Mouse (Mus musculus) heart, postnatal 36 days (tissue): ENCODE measurements around the gene Paxbp1. TPM values are rescaled to one million over a fixed set of nuclear protein-coding genes. Genes with fewer than 3 reads are reported as not detected.
A peak's percentile ranks its signal among the peaks of the same experiment; 100 is the strongest.

ENCODE experiments used
- DNase-seq, 2 experiments: peaks; one replicate each; pipeline ENCODE4 v3.0.0; 2021 to 2022
- intact Hi-C: fragments of 180-260 bp; cut with DNase I; formaldehyde crosslinking; loops from one replicate; pipeline ENCODE4 v1.15.1; 2025
- total RNA-seq, 2 experiments: library from RNA; stranded (reverse); gene quantifications; 2 replicates each; pipeline ENCODE4 v1.2.3; 2021

Paxbp1 gene
- total RNA-seq, 2 experiments from 2014 or later: 13.1 to 13.5 TPM

DNA sequence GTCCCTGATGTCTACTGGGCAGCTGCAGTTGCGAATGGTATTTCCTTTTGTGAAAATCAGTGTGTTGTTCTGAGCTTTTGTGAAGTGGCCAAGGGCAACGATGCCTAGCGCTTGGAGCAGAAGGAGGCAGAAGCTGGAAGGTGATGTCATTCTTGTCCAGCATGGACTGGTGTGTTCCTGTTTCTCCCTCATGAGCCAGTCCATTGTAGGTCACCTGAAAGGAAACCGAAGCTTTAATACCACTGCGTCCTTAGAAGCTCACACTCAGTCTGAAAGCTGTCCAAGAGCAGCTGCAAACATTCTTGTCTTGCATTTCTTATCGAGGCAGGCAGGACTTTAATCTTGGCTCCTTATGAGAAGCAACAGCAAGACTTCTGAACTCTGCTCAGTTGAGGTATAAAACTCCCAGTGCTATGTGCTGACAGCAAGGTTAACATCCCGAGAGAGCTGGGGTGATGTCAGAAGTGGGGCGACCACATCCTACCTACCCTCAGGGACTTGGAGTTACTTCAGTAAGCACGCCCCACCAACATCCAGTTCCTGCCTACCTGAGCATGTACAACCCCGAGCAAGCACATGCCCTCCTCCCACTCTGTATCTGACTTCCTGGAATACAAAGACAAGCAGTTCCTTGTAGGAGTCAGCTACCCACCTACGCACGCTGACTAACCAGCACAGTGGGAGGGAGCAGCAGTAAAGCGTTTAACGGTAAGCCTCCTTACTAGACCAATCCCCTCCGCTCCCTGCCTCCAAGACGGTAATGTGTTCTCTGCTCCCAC is 11.9 kb upstream of the Paxbp1 start:
- intact Hi-C loops: no loop called here

DNA sequence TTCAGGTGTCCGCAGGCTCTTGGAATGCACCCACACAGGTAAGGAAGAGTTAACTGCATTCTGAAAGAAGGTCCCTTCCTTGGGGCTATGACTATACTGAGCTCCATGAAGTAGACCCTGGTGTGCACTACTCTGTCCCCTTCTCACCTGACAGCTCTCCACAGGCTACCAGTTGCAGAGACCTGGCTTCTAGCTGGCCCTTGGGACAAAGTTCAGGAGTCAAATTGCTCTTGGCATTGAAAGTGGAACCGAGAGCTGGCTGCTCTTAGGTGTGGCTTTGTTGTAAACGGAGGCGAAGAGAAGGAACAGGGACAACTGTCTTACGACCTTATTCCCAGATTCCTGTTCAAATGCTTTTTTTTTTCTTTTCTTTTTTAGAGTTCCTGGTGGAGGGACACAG is 10.8 kb upstream of the Paxbp1 start:
- intact Hi-C loops: no loop called here
- no peak for DNase-seq

More for the DNA sequence above, 11.9 kb upstream of the Paxbp1 start:
- no peak for DNase-seq

- no peak for DNase-seq
- intact Hi-C loops: no loop called here
These were observed 9.3 kb upstream of the Paxbp1 start for GRCm38 (mm10) chr16:91053599-91053998.

GRCm38 (mm10) chr16:91045511-91045910 is 1.2 kb upstream of the Paxbp1 start:
- DNase-seq: peak; percentile 43 to 49
- intact Hi-C loops: loop anchor here (2.0 to 10.0 kb wide), 2 partner anchors 33 to 761 kb away; partner anchors contain the start of gene Scaf4

- DNase-seq: peak in 1 of 2 experiments; percentile 48
These were observed 688 bp downstream of the Paxbp1 start for GRCm38 (mm10) chr16:91043461-91044248.

DNA sequence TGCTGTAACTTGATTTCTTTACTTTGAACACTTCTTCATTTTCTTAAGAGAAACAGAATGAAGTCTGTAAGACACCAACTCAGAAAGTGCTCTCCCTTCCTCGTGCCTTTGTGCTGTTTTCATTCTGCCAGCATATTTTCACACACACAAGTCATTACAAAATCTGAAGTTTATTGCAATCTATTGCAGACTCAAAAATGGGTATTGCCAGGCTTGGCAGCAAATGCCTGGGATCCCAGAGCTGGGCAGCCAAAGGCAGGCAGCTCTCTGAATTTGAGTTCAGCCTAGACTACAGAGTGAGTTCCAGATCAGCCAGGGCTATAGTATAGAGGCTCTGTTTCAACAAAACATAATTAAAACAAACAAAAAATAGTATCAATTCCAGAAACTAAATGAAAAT is 1.7 kb downstream of the Paxbp1 start:
- intact Hi-C loops: loop anchor here (10.0 kb wide), 1 partner anchor 758 kb away; the partner anchor contains the start of gene Scaf4
- DNase-seq: no peak

More at GRCm38 (mm10) chr16:91043461-91044248, 688 bp downstream of the Paxbp1 start:
- intact Hi-C loops: loop anchor here (2.0 to 10.0 kb wide), 2 partner anchors 31 to 759 kb away; partner anchors contain the start of gene Scaf4

GRCm38 (mm10) chr16:91035866-91036265 is 8.5 kb downstream of the Paxbp1 start:
- intact Hi-C loops: no loop called here
- DNase-seq: no peak

DNA sequence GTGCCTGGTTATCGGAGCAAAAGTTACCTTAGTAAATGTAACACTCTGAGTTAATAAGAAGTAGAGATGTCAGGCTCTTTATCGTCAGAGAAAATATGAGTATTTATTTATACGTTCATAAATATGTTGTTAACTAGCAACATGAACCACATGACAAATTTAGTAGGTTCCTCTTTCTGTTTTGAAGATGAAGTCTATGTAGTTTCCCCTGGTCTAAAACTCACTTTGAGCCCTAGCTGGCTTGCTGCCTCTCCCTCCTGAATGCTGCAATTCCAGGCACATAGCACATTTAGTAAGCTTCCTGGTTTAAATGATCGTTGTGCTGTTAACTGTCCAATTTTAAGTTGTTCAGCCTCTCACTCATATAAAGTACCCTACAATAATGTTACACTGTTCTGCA is 13.6 kb downstream of the Paxbp1 start:
- intact Hi-C loops: no loop called here
- DNase-seq: no peak

GRCm38 (mm10) chr16:91029901-91030300 is 14.4 kb downstream of the Paxbp1 start:
- intact Hi-C loops: no loop called here

GRCm38 (mm10) chr16:91029161-91029743 is 15.1 kb downstream of the Paxbp1 start:
- intact Hi-C loops: no loop called here

More at GRCm38 (mm10) chr16:91029901-91030300, 14.4 kb downstream of the Paxbp1 start:
- no peak for DNase-seq

GRCm38 (mm10) chr16:91026290-91026689 is 18.1 kb downstream of the Paxbp1 start:
- intact Hi-C loops: no loop called here
- no peak for DNase-seq

More at GRCm38 (mm10) chr16:91029161-91029743, 15.1 kb downstream of the Paxbp1 start:
- no peak for DNase-seq

- intact Hi-C loops: loop anchor here (1.0 kb wide), 1 partner anchor 51 kb away; no protein-coding TSS in a partner anchor
- peak in 1 of 2 experiments; percentile 27 for DNase-seq
These were observed 21.0 kb downstream of the Paxbp1 start for GRCm38 (mm10) chr16:91023384-91023783.

DNA sequence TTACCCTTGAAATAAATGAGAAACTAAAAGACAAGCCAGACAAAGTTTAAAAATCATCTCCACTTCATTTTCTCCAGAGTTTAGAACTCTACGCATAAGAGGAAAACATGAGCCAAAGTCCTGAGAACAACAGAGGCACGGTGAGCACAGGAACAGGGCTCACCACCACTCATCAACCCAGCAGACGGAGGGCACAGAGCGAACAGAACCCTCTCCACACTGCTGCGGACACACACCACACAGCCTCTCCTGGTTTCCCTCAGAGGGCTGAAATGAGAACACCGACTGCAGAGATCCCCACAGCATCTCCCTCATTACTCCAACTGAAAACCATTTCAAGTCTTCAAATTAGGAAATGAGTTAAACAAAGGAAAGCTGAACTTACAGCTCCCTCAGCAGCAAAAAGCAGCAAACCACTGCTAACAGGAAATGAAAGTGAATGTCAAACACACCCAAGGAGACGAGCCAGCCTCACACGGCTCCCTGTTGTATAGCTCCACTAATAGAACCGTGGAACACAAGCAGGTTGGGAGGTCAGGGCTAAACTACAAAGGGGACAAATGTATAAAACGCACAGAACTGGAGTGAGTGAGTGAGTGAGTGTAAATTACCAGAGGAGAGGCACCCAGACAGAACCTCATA is 23.4 kb downstream of the Paxbp1 start:
- intact Hi-C loops: no loop called here
- DNase-seq: no peak

- intact Hi-C loops: no loop called here
- DNase-seq: no peak
These were observed 24.9 kb downstream of the Paxbp1 start for GRCm38 (mm10) chr16:91019476-91019875.

GRCm38 (mm10) chr16:91015761-91016160 is 28.6 kb downstream of the Paxbp1 start:
- DNase-seq: no peak
- intact Hi-C loops: no loop called here

- no peak for DNase-seq
- intact Hi-C loops: loop anchor here (2.0 kb wide), 2 partner anchors 33 to 77 kb away; partner anchors contain the start of genes Cfap298 and Paxbp1
These were observed 32.5 kb downstream of the Paxbp1 start for GRCm38 (mm10) chr16:91011847-91012246.

GRCm38 (mm10) chr16:91011021-91011683 is 33.2 kb downstream of the Paxbp1 start, which contains the start of gene Synj1:
Gene Synj1 (minus strand): TSS chr16:91011308.
- peak; percentile 90 to 93 for DNase-seq
- intact Hi-C loops: loop anchor here (2.0 kb wide), 1 partner anchor 76 kb away; the partner anchor contains the start of gene Cfap298

DNA sequence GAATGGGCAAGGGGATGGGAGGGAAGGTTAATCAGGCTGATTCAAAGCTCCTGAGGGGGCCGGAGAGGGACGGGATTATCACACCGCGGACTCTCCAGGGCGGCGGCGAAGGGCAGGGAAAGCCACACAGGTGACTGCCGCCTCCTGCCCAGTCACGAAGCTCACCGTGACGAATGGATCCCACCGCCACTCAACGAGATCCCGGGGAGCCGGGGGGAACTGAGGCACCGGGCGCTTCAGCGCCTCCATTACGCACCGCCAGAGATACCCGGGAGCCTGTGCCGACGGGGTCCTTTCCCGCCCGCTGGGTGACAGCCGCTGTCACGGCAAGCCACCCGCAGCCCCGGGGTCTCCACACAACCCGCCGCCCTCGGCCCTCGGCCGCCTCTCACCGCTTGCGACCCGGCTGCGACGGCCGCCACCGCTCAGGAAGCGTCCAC is 33.7 kb downstream of the Paxbp1 start:
- intact Hi-C loops: loop anchor here (2.0 kb wide), 1 partner anchor 76 kb away; the partner anchor contains the start of gene Cfap298

GRCm38 (mm10) chr16:91009942-91010529 is 34.3 kb downstream of the Paxbp1 start:
- DNase-seq: no peak
- intact Hi-C loops: loop anchor here (2.0 kb wide), 1 partner anchor 75 kb away; the partner anchor contains the start of gene Cfap298

More for the DNA sequence above, 33.7 kb downstream of the Paxbp1 start:
- no peak for DNase-seq
